Mouse (Mus musculus): ENCODE data around the gene Bbs12. TPM values are rescaled to one million over a fixed set of nuclear protein-coding genes. Genes with fewer than 3 reads are reported as not detected.

The Bbs12 gene
- polyA plus RNA-seq, 1 experiment from 2014 or later, result 2.0 TPM

- Histone ChIP-seq H3K4me3 (ENCODE audit: low read depth, low read length) (no peak overlapping the region), H3K9me3 (replicated peaks; ENCODE audit: control insufficient read depth, low read length) (no peaks in the 10 kb centered on the region), H3K4me1 (ENCODE audit: control insufficient read depth, low read depth, low read length) (no peaks in the 10 kb centered on the region), H3K36me3 (ENCODE audit: control insufficient read depth, insufficient read depth) (no peaks in the 10 kb centered on the region), H3K4me2 (ENCODE audit: low read depth, low read length) (no peak overlapping the region), H3K27ac (ENCODE audit: low read length) (no peak overlapping the region), H3K27me3 (ENCODE audit: control insufficient read depth, insufficient read depth, low read depth, low read length) (no peaks in the 10 kb centered on the region), H3K9ac (ENCODE audit: low read depth, low read length) (no peak overlapping the region)
- 54% methylated on average over 4 of the region's 4 CpGs for WGBS (ENCODE audit: insufficient replicate concordance)
- ATAC-seq (ENCODE audit: low read depth), result no peak
Measured at GRCm38 (mm10) chr3:37365144-37365543, 52.8 kb downstream of the Bbs12 start.

DNA sequence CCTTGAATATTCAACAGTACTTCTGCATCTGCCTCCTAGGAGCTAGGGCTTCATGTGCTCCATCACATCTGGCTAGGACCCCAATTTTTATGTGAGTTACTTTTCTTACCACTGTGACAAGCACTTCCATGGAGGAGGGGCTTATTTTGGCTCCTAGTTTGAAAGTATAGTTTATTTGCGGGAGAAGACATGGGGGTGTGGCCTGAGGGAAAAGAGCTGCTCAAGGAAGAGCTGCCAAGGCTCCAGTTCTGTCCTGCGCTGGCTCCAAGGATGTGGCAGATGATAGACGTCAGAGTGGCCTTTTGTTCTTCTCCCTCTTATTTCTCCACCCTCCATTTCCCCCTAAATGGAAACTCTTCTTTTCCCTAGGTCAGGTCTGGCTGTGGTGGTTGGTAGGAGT lies 53.6 kb downstream of the Bbs12 start:
- Histone ChIP-seq H3K4me2 (ENCODE audit: low read depth, low read length) (no peak overlapping the region), H3K27ac (ENCODE audit: low read length) (no peak overlapping the region), H3K4me3 (ENCODE audit: low read depth, low read length) (no peak overlapping the region), H3K9me3 (replicated peaks; ENCODE audit: control insufficient read depth, low read length) (no peaks in the 10 kb centered on the region), H3K4me1 (ENCODE audit: control insufficient read depth, low read depth, low read length) (no peaks in the 10 kb centered on the region), H3K36me3 (ENCODE audit: control insufficient read depth, insufficient read depth) (no peaks in the 10 kb centered on the region), H3K27me3 (ENCODE audit: control insufficient read depth, insufficient read depth, low read depth, low read length) (no peaks in the 10 kb centered on the region), H3K9ac (ENCODE audit: low read depth, low read length) (no peak overlapping the region)
- 58% methylated on average over 3 of the region's 3 CpGs for WGBS (ENCODE audit: insufficient replicate concordance)
- no peak for ATAC-seq (ENCODE audit: low read depth)

DNA sequence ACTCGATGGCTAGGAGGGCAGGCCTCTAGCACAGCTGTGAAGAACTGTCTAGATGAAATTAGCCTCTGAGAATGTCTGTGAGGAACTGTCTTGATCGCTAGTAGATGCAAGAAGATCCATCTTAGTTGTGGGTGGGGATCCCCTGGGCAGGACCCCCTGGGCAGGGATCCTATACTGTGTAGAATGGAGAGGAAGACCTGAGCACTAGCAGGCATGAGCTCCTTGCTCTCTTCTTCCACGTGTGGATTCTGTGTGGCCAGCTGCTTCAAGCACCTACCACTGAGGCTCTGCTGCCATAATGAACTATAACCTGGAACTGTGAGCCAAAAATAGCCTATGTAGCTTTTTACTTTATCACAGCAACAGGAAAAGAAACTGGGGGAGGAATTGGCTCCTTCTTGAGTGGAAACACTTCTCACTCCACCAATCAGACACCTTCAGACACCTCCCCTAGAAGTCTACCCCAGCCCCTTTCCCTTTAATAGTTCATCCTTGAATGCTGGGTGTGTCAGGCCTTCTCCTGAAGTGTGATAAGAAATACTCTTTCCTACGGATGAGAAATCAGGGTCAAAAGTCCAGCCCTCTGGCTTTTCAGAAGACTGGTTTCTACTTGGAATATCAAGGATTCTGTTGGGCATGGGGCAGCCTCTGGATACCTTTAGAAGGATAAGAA lies 54.2 kb downstream of the Bbs12 start:
- no peak overlapping the region for H3K27ac ChIP-seq (ENCODE audit: low read length)
- no peak for ATAC-seq (ENCODE audit: low read depth)
- no peak overlapping the region for H3K4me3 ChIP-seq (ENCODE audit: low read depth, low read length)
- H3K36me3 ChIP-seq (ENCODE audit: control insufficient read depth, insufficient read depth), result no peaks in the 10 kb centered on the region
- WGBS (ENCODE audit: insufficient replicate concordance), result 33% methylated on average over 4 of the region's 4 CpGs
- no peaks in the 10 kb centered on the region for H3K27me3 ChIP-seq (ENCODE audit: control insufficient read depth, insufficient read depth, low read depth, low read length)
- H3K4me2 ChIP-seq (ENCODE audit: low read depth, low read length), result no peak overlapping the region
- no peaks in the 10 kb centered on the region for H3K4me1 ChIP-seq (ENCODE audit: control insufficient read depth, low read depth, low read length)
- H3K9ac ChIP-seq (ENCODE audit: low read depth, low read length), result no peak overlapping the region
- no peaks in the 10 kb centered on the region for H3K9me3 ChIP-seq (replicated peaks; ENCODE audit: control insufficient read depth, low read length)

- WGBS (ENCODE audit: insufficient replicate concordance), result 50% methylated on average over 4 of the region's 4 CpGs
- no peak overlapping the region for H3K4me2 ChIP-seq (ENCODE audit: low read depth, low read length)
- ATAC-seq (ENCODE audit: low read depth), result no peak
Measured at GRCm38 (mm10) chr3:37370407-37370806, 58.1 kb downstream of the Bbs12 start.

More at GRCm38 (mm10) chr3:37370407-37370806, 58.1 kb downstream of the Bbs12 start:
- Histone ChIP-seq H3K4me1 (ENCODE audit: control insufficient read depth, low read depth, low read length) (no peaks in the 10 kb centered on the region), H3K36me3 (ENCODE audit: control insufficient read depth, insufficient read depth) (no peaks in the 10 kb centered on the region), H3K4me3 (ENCODE audit: low read depth, low read length) (no peak overlapping the region), H3K9ac (ENCODE audit: low read depth, low read length) (no peak overlapping the region), H3K9me3 (replicated peaks; ENCODE audit: control insufficient read depth, low read length) (no peaks in the 10 kb centered on the region), H3K27me3 (ENCODE audit: control insufficient read depth, insufficient read depth, low read depth, low read length) (no peaks in the 10 kb centered on the region), H3K27ac (ENCODE audit: low read length) (no peak overlapping the region)

Other genes starting within 250 kb of the Bbs12 start
- 0.05 and 0.09 TPM in 2 replicates for gene Adad1, start 249.0 kb upstream of the Bbs12 start, polyA plus RNA-seq (2015; fragmentation: Nextera tagmentation; extraction: Ambion mirVana)
- gene Il2, start 186.6 kb upstream of the Bbs12 start, polyA plus RNA-seq (2015; fragmentation: Nextera tagmentation; extraction: Ambion mirVana), result 0.14 TPM in 1 of 2 replicates, not detected in the other
- not detected in 2 replicates for gene Il21, start 79.9 kb upstream of the Bbs12 start, polyA plus RNA-seq (2015; fragmentation: Nextera tagmentation; extraction: Ambion mirVana)
- 0.95 and 1.1 TPM in 2 replicates for gene Cetn4, start 154 bp downstream of the Bbs12 start, polyA plus RNA-seq (2015; fragmentation: Nextera tagmentation; extraction: Ambion mirVana)
- gene Fgf2, start 35.8 kb downstream of the Bbs12 start, polyA plus RNA-seq (2015; fragmentation: Nextera tagmentation; extraction: Ambion mirVana), result 0.15 and 0.73 TPM in 2 replicates
- 14.6 and 15.5 TPM in 2 replicates for gene Spata5, start 107.3 kb downstream of the Bbs12 start, polyA plus RNA-seq (2015; fragmentation: Nextera tagmentation; extraction: Ambion mirVana)
- gene Nudt6, start 107.7 kb downstream of the Bbs12 start, polyA plus RNA-seq (2015; fragmentation: Nextera tagmentation; extraction: Ambion mirVana), result 3.9 and 4.1 TPM in 2 replicates

All from liver, embryonic 16.5 days (tissue).